Mouse (Mus musculus) midbrain, embryonic 11.5 days (tissue): ENCODE data around the gene Lzic. TPM values are rescaled to one million over a fixed set of nuclear protein-coding genes. Genes with fewer than 3 reads are reported as not detected.

ENCODE experiments used
- ATAC-seq: fragments of 200-750 bp; cut with Nextera tagmentation; 2 replicates; pipeline ENCODE4 v1.8.0; 2017; ENCODE audit warnings: moderate TSS enrichment, moderate library complexity; ENCODE audit not compliant: low FRiP score
- DNase-seq: peaks from one replicate; pipeline ENCODE4 v3.0.0; 2015; ENCODE audit warnings: low spot score; ENCODE audit errors: missing footprints
- H3K27ac ChIP-seq: fragments of 300-500 bp; sonication (generic); 2 replicates; pipeline ENCODE4 v1.5.1; 2014; ENCODE audit warnings: low read depth, low read length
- H3K27me3 ChIP-seq: fragments of 300-500 bp; sonication (generic); 2 replicates; pipeline ENCODE4 v1.6.1; 2014; ENCODE audit warnings: mild to moderate bottlenecking, low read length, moderate library complexity, mixed read lengths; ENCODE audit not compliant: control insufficient read depth, insufficient read depth
- H3K36me3 ChIP-seq: fragments of 300-500 bp; sonication (generic); 2 replicates; pipeline ENCODE4 v1.6.1; 2014; ENCODE audit warnings: mild to moderate bottlenecking, low read length, moderate library complexity, mixed read lengths; ENCODE audit not compliant: control insufficient read depth, insufficient read depth
- H3K4me1 ChIP-seq: fragments of 300-500 bp; sonication (generic); 2 replicates; pipeline ENCODE4 v1.6.1; 2014; ENCODE audit warnings: low read length; ENCODE audit not compliant: control insufficient read depth, insufficient read depth
- H3K4me2 ChIP-seq: fragments of 300-500 bp; sonication (generic); 2 replicates; pipeline ENCODE4 v1.6.1; 2014; ENCODE audit warnings: mild to moderate bottlenecking, moderate library complexity
- H3K4me3 ChIP-seq: fragments of 300-500 bp; sonication (generic); 2 replicates; pipeline ENCODE4 v1.5.1; 2014; ENCODE audit warnings: low read depth, low read length
- H3K9ac ChIP-seq: fragments of 300-500 bp; sonication (generic); 2 replicates; pipeline ENCODE4 v1.6.1; 2014; ENCODE audit warnings: low read length
- H3K9me3 ChIP-seq: fragments of 300-500 bp; sonication (generic); 2 replicates; pipeline ENCODE4 v1.6.1; 2016; ENCODE audit warnings: low read length; ENCODE audit not compliant: control insufficient read depth
- WGBS: fragments of 180-500 bp; shearing (Covaris S2); extraction: QIAGEN DNeasy Blood & Tissue Kit; methylation state at CpG from one replicate; pipeline ENCODE4 v1.1.7; 2014; 5-methylcytosine and 5-hydroxymethylcytosine counted together
- microRNA-seq: library from miRNA; unstranded; fragments of <30 nt; microRNA quantifications from one replicate; pipeline ENCODE4, GENCODE M21; 2017
- polyA plus RNA-seq: library from polyadenylated mRNA; unstranded; fragments of >200 nt; fragmentation: Nextera tagmentation; extraction: Ambion mirVana; gene quantifications from 2 replicates; pipeline ENCODE4 v1.2.1, GENCODE M21; 2014

Lzic gene
- polyA plus RNA-seq, 1 experiment from 2014 or later: 50.1 TPM

GRCm38 (mm10) chr4:149529691-149530090 is 44.7 kb downstream of the Lzic start:
- 83% methylated on average over 6 of the region's 6 CpGs for WGBS
- no peak for DNase-seq
- no peak for ATAC-seq
- Histone ChIP-seq H3K27ac (no peak overlapping the region), H3K27me3 (no peaks in the 10 kb centered on the region), H3K9ac (no peak overlapping the region), H3K4me1 (peaks cover 5% of the 10 kb centered on the region; the same call in 1 of the 2 replicates), H3K4me3 (no peak overlapping the region), H3K4me2 (no peak overlapping the region), H3K9me3 (no peaks in the 10 kb centered on the region), H3K36me3 (no peaks in the 10 kb centered on the region)

DNA sequence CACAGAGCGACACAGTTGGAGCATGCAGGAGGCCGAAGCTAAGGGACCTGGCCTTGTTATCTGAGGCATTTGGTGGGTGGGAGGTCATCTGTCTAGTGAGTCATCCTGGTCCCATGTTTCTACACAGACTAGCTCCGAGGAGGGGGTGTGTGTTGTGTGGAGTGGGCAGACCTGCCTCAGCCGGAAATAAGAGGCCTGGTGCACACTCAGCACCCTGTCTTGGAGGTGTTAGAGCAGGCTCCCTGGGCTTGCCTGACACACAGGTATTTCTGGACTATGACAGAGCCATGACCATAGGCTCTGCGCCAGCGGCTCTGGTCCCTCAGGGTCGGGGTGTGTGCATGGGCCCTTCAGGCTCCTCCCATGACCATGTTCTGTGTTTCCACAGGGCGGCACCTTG is 54.4 kb downstream of the Lzic start:
- Histone ChIP-seq H3K27ac (no peak overlapping the region), H3K4me3 (no peak overlapping the region), H3K4me2 (no peak overlapping the region), H3K4me1 (peaks cover 3% of the 10 kb centered on the region; the same call in 1 of the 2 replicates), H3K9ac (no peak overlapping the region), H3K27me3 (no peaks in the 10 kb centered on the region), H3K9me3 (no peaks in the 10 kb centered on the region), H3K36me3 (no peaks in the 10 kb centered on the region)
- DNase-seq (no peak), ATAC-seq (no peak)
- whole genome bisulfite sequencing: 92% methylated on average over 8 of the region's 8 CpGs

DNA sequence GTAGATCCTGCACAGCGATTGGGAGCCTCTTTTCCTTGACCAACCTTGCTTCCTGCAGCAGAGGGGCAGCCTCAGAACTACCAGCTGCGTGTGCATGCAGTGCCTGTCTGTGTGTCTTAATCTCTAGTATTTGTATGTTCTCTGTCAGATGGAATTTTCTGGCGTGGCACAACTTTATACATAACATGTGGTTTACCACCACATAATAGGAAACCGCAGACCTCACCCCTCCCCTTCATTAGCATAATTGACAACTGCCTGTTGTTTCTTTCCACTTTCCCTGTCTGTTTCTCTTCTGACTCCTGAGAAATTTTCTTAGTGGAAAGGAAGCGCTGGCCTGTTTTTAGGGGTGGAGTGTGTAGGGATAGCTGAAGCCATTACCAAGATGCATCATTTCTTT is 56.9 kb downstream of the Lzic start:
- Histone ChIP-seq H3K36me3 (peaks cover 4% of the 10 kb centered on the region; the same call in 1 of the 2 replicates), H3K27ac (no peak overlapping the region), H3K4me2 (no peak overlapping the region), H3K27me3 (no peaks in the 10 kb centered on the region), H3K9ac (no peak overlapping the region), H3K9me3 (no peaks in the 10 kb centered on the region), H3K4me3 (no peak overlapping the region), H3K4me1 (peaks cover 3% of the 10 kb centered on the region; the same call in 1 of the 2 replicates)
- no peak for ATAC-seq
- 75% methylated on average over 5 of the region's 5 CpGs for WGBS
- no peak for DNase-seq

DNA sequence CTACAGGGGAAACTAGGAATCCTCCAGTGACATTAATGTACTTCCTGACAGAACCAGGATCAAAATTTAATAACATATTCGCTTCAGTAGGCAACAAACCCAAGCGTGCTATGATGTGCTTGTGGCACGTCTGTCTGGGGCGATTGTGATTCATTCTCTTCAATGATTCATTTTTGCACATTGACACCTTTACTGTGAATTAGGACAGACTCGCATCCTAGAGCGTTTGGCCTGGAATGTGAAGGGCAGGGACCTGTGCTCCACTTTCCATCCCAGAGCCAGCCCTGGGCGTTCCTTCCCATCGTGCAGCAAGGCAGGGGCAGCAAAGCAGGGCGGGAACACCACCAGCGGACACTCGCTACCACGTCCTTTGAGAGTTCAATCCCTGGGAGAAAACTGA is 57.4 kb downstream of the Lzic start:
- DNase-seq (no peak), ATAC-seq (no peak)
- Histone ChIP-seq H3K4me3 (no peak overlapping the region), H3K9me3 (no peaks in the 10 kb centered on the region), H3K4me1 (peaks cover 3% of the 10 kb centered on the region; the same call in 1 of the 2 replicates), H3K36me3 (peaks cover 4% of the 10 kb centered on the region; the same call in 1 of the 2 replicates), H3K9ac (no peak overlapping the region), H3K4me2 (no peak overlapping the region), H3K27ac (no peak overlapping the region), H3K27me3 (no peaks in the 10 kb centered on the region)
- 73% methylated on average over 12 of the region's 12 CpGs for WGBS

DNA sequence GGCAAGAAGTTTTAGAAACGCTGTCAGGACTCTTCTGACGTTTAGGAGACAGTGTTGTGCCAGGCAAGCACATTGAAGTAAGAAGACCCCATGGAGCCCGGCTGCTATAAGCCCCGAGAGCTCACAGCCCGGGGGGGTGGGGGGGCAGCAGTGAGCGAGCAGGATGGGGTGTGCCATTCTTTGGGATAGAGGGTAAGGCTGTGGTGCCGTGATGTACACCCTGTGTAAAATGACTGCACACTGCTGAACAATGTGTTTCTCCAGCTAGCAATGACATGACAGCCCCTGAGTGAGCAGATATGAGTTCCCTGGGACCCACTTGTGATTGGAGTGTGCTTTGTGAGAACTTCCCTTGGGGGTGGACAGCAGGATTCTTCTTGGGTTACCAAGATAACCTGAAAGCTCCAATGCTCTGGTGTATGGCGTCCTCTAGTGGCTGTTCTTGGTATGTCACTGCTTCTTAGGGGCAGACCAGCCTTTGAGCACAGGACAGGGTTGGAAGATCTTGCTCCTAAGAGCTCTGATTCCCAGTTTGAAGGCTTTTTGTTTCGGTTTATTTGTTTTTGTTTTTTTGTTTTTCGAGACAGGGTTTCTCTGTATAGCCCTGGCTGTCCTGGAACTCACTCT is 58.0 kb downstream of the Lzic start:
- H3K4me3 ChIP-seq: no peak overlapping the region
- H3K4me2 ChIP-seq: no peak overlapping the region
- H3K9ac ChIP-seq: no peak overlapping the region
- ATAC-seq: peak; percentile 59
- no peaks in the 10 kb centered on the region for H3K27me3 ChIP-seq
- peaks cover 3% of the 10 kb centered on the region; the same call in 1 of the 2 replicates for H3K4me1 ChIP-seq
- no peak overlapping the region for H3K27ac ChIP-seq
- 54% methylated on average over 10 of the region's 10 CpGs for WGBS
- peaks cover 4% of the 10 kb centered on the region; the same call in 1 of the 2 replicates for H3K36me3 ChIP-seq
- peak; percentile 99 for DNase-seq
- no peaks in the 10 kb centered on the region for H3K9me3 ChIP-seq

- 94% methylated on average over 8 of the region's 8 CpGs for WGBS
- DNase-seq (no peak), ATAC-seq (no peak)
- H3K27ac ChIP-seq: no peak overlapping the region
- no peak overlapping the region for H3K4me3 ChIP-seq
- no peak overlapping the region for H3K4me2 ChIP-seq
- H3K27me3 ChIP-seq: no peaks in the 10 kb centered on the region
- no peaks in the 10 kb centered on the region for H3K9me3 ChIP-seq
- peaks cover 3% of the 10 kb centered on the region; the same call in 1 of the 2 replicates for H3K4me1 ChIP-seq
- H3K36me3 ChIP-seq: peaks cover 4% of the 10 kb centered on the region; the same call in 1 of the 2 replicates
- H3K9ac ChIP-seq: no peak overlapping the region
Measured at GRCm38 (mm10) chr4:149544892-149545291, 59.9 kb downstream of the Lzic start.

Small RNAs within 50 kb of the gene (microRNA-seq; reads per million reads assigned to microRNA genes)
- 0.57 reads per million for gene Mir5616

Other genes starting within 250 kb of the Lzic start
- 94.6 and 95.0 TPM in 2 replicates for gene Kif1b, start 177.5 kb upstream of the Lzic start, polyA plus RNA-seq
- gene Ube4b, start 58.5 kb upstream of the Lzic start, polyA plus RNA-seq: 53.3 and 53.7 TPM in 2 replicates
- not detected in 2 replicates for gene Rbp7, start 30.3 kb upstream of the Lzic start, polyA plus RNA-seq
- not detected in 2 replicates for gene Tmem274, start 7.9 kb upstream of the Lzic start, polyA plus RNA-seq
- gene Nmnat1, start within 50 bp of the Lzic start, polyA plus RNA-seq: 15.1 and 15.5 TPM in 2 replicates
- gene Ctnnbip1, start 33.0 kb downstream of the Lzic start, polyA plus RNA-seq: 55.9 and 59.4 TPM in 2 replicates
- gene Clstn1, start 101.2 kb downstream of the Lzic start, polyA plus RNA-seq: 34.3 and 41.8 TPM in 2 replicates
- gene Pik3cd, start 217.3 kb downstream of the Lzic start, polyA plus RNA-seq: 7.8 and 8.7 TPM in 2 replicates